Mouse (Mus musculus) liver, embryonic 16.5 days (tissue): ENCODE results near the gene Plcd3. TPM values are rescaled to one million over a fixed set of nuclear protein-coding genes. Genes with fewer than 3 reads are reported as not detected.

Source experiments
- ATAC-seq: fragments of 200-750 bp; cut with Nextera tagmentation; 2 replicates; pipeline ENCODE4 v1.8.0; 2017; ENCODE audit warnings: low read depth, mild to moderate bottlenecking, moderate number of reproducible peaks, moderate library complexity
- H3K27ac ChIP-seq: fragments of 300-500 bp; sonication (generic); 2 replicates; pipeline ENCODE4 v1.5.1; 2014; ENCODE audit warnings: mild to moderate bottlenecking, low read length
- H3K27me3 ChIP-seq: fragments of 300-500 bp; sonication (generic); 2 replicates; pipeline ENCODE4 v1.6.1; 2014; ENCODE audit warnings: low read depth, low read length, mixed read lengths; ENCODE audit not compliant: control insufficient read depth, insufficient read depth
- H3K36me3 ChIP-seq: fragments of 300-500 bp; sonication (generic); 2 replicates; pipeline ENCODE4 v1.6.1; 2014; ENCODE audit warnings: mild to moderate bottlenecking; ENCODE audit not compliant: control insufficient read depth, insufficient read depth
- H3K4me1 ChIP-seq: fragments of 300-500 bp; sonication (generic); 2 replicates; pipeline ENCODE4 v1.6.1; 2014; ENCODE audit warnings: low read depth, low read length, mixed read lengths; ENCODE audit not compliant: control insufficient read depth
- H3K4me2 ChIP-seq: fragments of 300-500 bp; sonication (generic); 2 replicates; pipeline ENCODE4 v1.6.1; 2014; ENCODE audit warnings: low read depth, low read length, mixed read lengths
- H3K4me3 ChIP-seq: fragments of 300-500 bp; sonication (generic); 2 replicates; pipeline ENCODE4 v1.5.1; 2014; ENCODE audit warnings: low read depth, mild to moderate bottlenecking, low read length
- H3K9ac ChIP-seq: fragments of 300-500 bp; sonication (generic); 2 replicates; pipeline ENCODE4 v1.6.1; 2014; ENCODE audit warnings: low read depth, low read length
- H3K9me3 ChIP-seq: fragments of 300-500 bp; sonication (generic); replicated peaks from 2 replicates; pipeline ENCODE4 v1.6.1; 2016; ENCODE audit warnings: low read length; ENCODE audit not compliant: control insufficient read depth
- WGBS: fragments of 180-500 bp; shearing (Covaris S2); extraction: QIAGEN DNeasy Blood & Tissue Kit; methylation state at CpG from one replicate; pipeline ENCODE4 v1.1.7; 2014; ENCODE audit not compliant: insufficient replicate concordance; 5-methylcytosine and 5-hydroxymethylcytosine counted together
- polyA plus RNA-seq: library from polyadenylated mRNA; unstranded; fragments of >200 nt; fragmentation: Nextera tagmentation; extraction: Ambion mirVana; gene quantifications from 2 replicates; pipeline ENCODE4 v1.2.1, GENCODE M21; 2015

Plcd3 gene
- polyA plus RNA-seq, 1 experiment from 2014 or later = 0.40 TPM

GRCm38 (mm10) chr11:103066191-103067050 lies 35.0 kb downstream of the Plcd3 start:
- no peak overlapping the region for H3K4me2 ChIP-seq
- no peaks in the 10 kb centered on the region for H3K4me1 ChIP-seq
- no peak overlapping the region for H3K4me3 ChIP-seq
- no peaks in the 10 kb centered on the region for H3K9me3 ChIP-seq
- H3K27me3 ChIP-seq = no peaks in the 10 kb centered on the region
- no peak for ATAC-seq
- 86% methylated on average over 14 of the region's 14 CpGs for WGBS
- no peak overlapping the region for H3K9ac ChIP-seq
- peaks cover 56% of the 10 kb centered on the region for H3K36me3 ChIP-seq
- no peak overlapping the region for H3K27ac ChIP-seq

- Histone ChIP-seq H3K4me2 (no peak overlapping the region), H3K27ac (no peak overlapping the region), H3K9me3 (no peaks in the 10 kb centered on the region), H3K4me1 (no peaks in the 10 kb centered on the region), H3K36me3 (peaks cover 63% of the 10 kb centered on the region), H3K9ac (no peak overlapping the region), H3K4me3 (no peak overlapping the region), H3K27me3 (no peaks in the 10 kb centered on the region)
- WGBS = 61% methylated on average over 3 of the region's 3 CpGs
- no peak for ATAC-seq
Measured at GRCm38 (mm10) chr11:103058499-103059085, 42.9 kb downstream of the Plcd3 start.

GRCm38 (mm10) chr11:103056636-103057035 lies 44.8 kb downstream of the Plcd3 start:
- Histone ChIP-seq H3K36me3 (peaks cover 63% of the 10 kb centered on the region), H3K9me3 (no peaks in the 10 kb centered on the region), H3K4me3 (no peak overlapping the region), H3K4me2 (no peak overlapping the region), H3K4me1 (no peaks in the 10 kb centered on the region), H3K27ac (no peak overlapping the region), H3K27me3 (no peaks in the 10 kb centered on the region), H3K9ac (no peak overlapping the region)
- ATAC-seq = no peak
- 88% methylated on average over 7 of the region's 7 CpGs for WGBS

- no peak overlapping the region for H3K27ac ChIP-seq
- H3K9ac ChIP-seq = no peak overlapping the region
- ATAC-seq = no peak
- H3K4me1 ChIP-seq = no peaks in the 10 kb centered on the region; the same call in 1 of the 2 replicates
- H3K4me3 ChIP-seq = no peak overlapping the region
- no peaks in the 10 kb centered on the region for H3K27me3 ChIP-seq
- H3K36me3 ChIP-seq = peaks cover 62% of the 10 kb centered on the region
- WGBS = 38% methylated on average over 6 of the region's 6 CpGs
- H3K4me2 ChIP-seq = no peak overlapping the region
- no peaks in the 10 kb centered on the region for H3K9me3 ChIP-seq
Measured at GRCm38 (mm10) chr11:103054798-103055197, 46.7 kb downstream of the Plcd3 start.

- H3K4me3 ChIP-seq = no peak overlapping the region
- H3K27ac ChIP-seq = no peak overlapping the region
- no peaks in the 10 kb centered on the region for H3K9me3 ChIP-seq
- H3K27me3 ChIP-seq = no peaks in the 10 kb centered on the region
- H3K9ac ChIP-seq = no peak overlapping the region
- H3K4me1 ChIP-seq = no peaks in the 10 kb centered on the region; the same call in 1 of the 2 replicates
- H3K36me3 ChIP-seq = peaks cover 52% of the 10 kb centered on the region
- ATAC-seq = no peak
- no peak overlapping the region for H3K4me2 ChIP-seq
- WGBS = 83% methylated on average over 18 of the region's 18 CpGs
Measured at GRCm38 (mm10) chr11:103053191-103054076, 48.0 kb downstream of the Plcd3 start.

- H3K9me3 ChIP-seq = no peaks in the 10 kb centered on the region
- H3K4me3 ChIP-seq = no peak overlapping the region
- no peaks in the 10 kb centered on the region for H3K27me3 ChIP-seq
- WGBS = 80% methylated on average over 6 of the region's 6 CpGs
- no peak for ATAC-seq
- H3K9ac ChIP-seq = no peak overlapping the region
- H3K27ac ChIP-seq = no peak overlapping the region
- H3K36me3 ChIP-seq = peaks cover 40% of the 10 kb centered on the region
- no peak overlapping the region for H3K4me2 ChIP-seq
- no peaks in the 10 kb centered on the region; the same call in 1 of the 2 replicates for H3K4me1 ChIP-seq
Measured at GRCm38 (mm10) chr11:103052078-103052477, 49.4 kb downstream of the Plcd3 start.

- peaks cover 37% of the 10 kb centered on the region for H3K36me3 ChIP-seq
Measured at GRCm38 (mm10) chr11:103051249-103051691, 50.2 kb downstream of the Plcd3 start.

GRCm38 (mm10) chr11:103050153-103050552 lies 51.3 kb downstream of the Plcd3 start:
- H3K27me3 ChIP-seq = no peaks in the 10 kb centered on the region
- H3K9ac ChIP-seq = no peak overlapping the region
- H3K4me3 ChIP-seq = no peak overlapping the region
- peaks cover 39% of the 10 kb centered on the region for H3K36me3 ChIP-seq
- no peaks in the 10 kb centered on the region; the same call in 1 of the 2 replicates for H3K4me1 ChIP-seq
- H3K4me2 ChIP-seq = no peak overlapping the region
- ATAC-seq = no peak
- no peak overlapping the region for H3K27ac ChIP-seq
- 90% methylated on average over 9 of the region's 9 CpGs for WGBS
- H3K9me3 ChIP-seq = no peaks in the 10 kb centered on the region

More at GRCm38 (mm10) chr11:103051249-103051691, 50.2 kb downstream of the Plcd3 start:
- H3K4me2 ChIP-seq = no peak overlapping the region
- no peak overlapping the region for H3K27ac ChIP-seq
- ATAC-seq = no peak; the same call in 1 of the 2 replicates
- H3K9ac ChIP-seq = no peak overlapping the region
- H3K4me3 ChIP-seq = no peak overlapping the region
- H3K9me3 ChIP-seq = no peaks in the 10 kb centered on the region
- H3K27me3 ChIP-seq = no peaks in the 10 kb centered on the region
- no peaks in the 10 kb centered on the region; the same call in 1 of the 2 replicates for H3K4me1 ChIP-seq
- 67% methylated on average over 8 of the region's 8 CpGs for WGBS
